Mouse (Mus musculus) limb, embryonic 13.5 days (tissue): ENCODE results near the gene Csmd2. TPM values are rescaled to one million over a fixed set of nuclear protein-coding genes. Genes with fewer than 3 reads are reported as not detected.
"Not testable (repeated sequence)": the region's sequence is repeated elsewhere in the genome, so short reads cannot be mapped to it uniquely, and the experiment has no call there.

Source experiments
- ATAC-seq: fragments of 200-750 bp; cut with Nextera tagmentation; 2 replicates; pipeline ENCODE4 v1.8.0; 2017; ENCODE audit warnings: low read depth, moderate number of reproducible peaks, moderate TSS enrichment; ENCODE audit not compliant: low FRiP score
- H3K27ac ChIP-seq: fragments of 300-500 bp; sonication (generic); 2 replicates; pipeline ENCODE4 v1.5.1; 2015; ENCODE audit warnings: inconsistent platforms, mild to moderate bottlenecking, moderate library complexity
- H3K27me3 ChIP-seq: fragments of 300-500 bp; sonication (generic); 2 replicates; pipeline ENCODE4 v1.6.1; 2015; ENCODE audit warnings: mild to moderate bottlenecking, inconsistent platforms
- H3K36me3 ChIP-seq: fragments of 300-500 bp; sonication (generic); 2 replicates; pipeline ENCODE4 v1.6.1; 2015; ENCODE audit warnings: inconsistent platforms, mild to moderate bottlenecking, moderate library complexity
- H3K4me1 ChIP-seq: fragments of 300-500 bp; sonication (generic); 2 replicates; pipeline ENCODE4 v1.6.1; 2015; ENCODE audit warnings: inconsistent platforms
- H3K4me2 ChIP-seq: fragments of 300-500 bp; sonication (generic); replicated peaks from 2 replicates; pipeline ENCODE4 v1.6.1; 2015; ENCODE audit warnings: inconsistent platforms, mild to moderate bottlenecking, moderate library complexity
- H3K4me3 ChIP-seq: fragments of 300-500 bp; sonication (generic); 2 replicates; pipeline ENCODE4 v1.5.1; 2015; ENCODE audit warnings: moderate library complexity, mild to moderate bottlenecking, inconsistent platforms
- H3K9ac ChIP-seq: fragments of 300-500 bp; sonication (generic); 2 replicates; pipeline ENCODE4 v1.6.1; 2015; ENCODE audit warnings: mild to moderate bottlenecking, inconsistent platforms
- H3K9me3 ChIP-seq: fragments of 300-500 bp; sonication (generic); 2 replicates; pipeline ENCODE4 v1.6.1; 2016; ENCODE audit warnings: inconsistent platforms
- WGBS: fragments of 180-500 bp; shearing (Covaris S2); methylation state at CpG from one replicate; pipeline ENCODE4 v1.1.7; 2015; 5-methylcytosine and 5-hydroxymethylcytosine counted together
- polyA plus RNA-seq: library from polyadenylated mRNA; unstranded; fragments of >200 nt; fragmentation: Nextera tagmentation; extraction: Ambion mirVana; gene quantifications from 2 replicates; pipeline ENCODE4 v1.2.1, GENCODE M21; 2015

Csmd2 gene
- polyA plus RNA-seq, 1 experiment from 2014 or later: 0.14 TPM

DNA sequence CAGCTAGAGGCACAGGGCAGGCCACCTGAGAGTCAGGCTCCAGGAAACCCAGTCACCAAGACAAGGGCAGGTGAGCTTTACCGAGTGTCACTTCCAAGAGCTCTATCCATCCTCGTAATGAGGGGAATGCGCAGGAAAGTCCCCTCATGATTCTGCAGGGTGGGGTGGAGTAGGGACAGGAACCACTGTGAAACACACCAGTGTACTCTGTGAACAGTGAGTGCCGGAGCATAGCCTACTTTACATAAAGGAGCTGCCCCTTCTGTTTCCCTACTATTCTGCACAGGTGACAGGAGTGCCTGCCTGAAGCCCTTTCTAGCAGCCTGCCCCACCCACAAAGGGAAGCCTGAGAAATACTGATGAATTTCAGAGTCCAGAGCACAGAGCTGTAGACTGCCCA is 605.6 kb downstream of the Csmd2 start:
- Histone ChIP-seq H3K9ac (no peak overlapping the region), H3K27me3 (no peaks in the 10 kb centered on the region), H3K9me3 (no peaks in the 10 kb centered on the region), H3K4me2 (no peak overlapping the region), H3K4me3 (no peak overlapping the region), H3K36me3 (peaks cover 44% of the 10 kb centered on the region), H3K27ac (no peak overlapping the region), H3K4me1 (no peaks in the 10 kb centered on the region)
- 88% methylated on average over 4 of the region's 4 CpGs for WGBS
- ATAC-seq: no peak

DNA sequence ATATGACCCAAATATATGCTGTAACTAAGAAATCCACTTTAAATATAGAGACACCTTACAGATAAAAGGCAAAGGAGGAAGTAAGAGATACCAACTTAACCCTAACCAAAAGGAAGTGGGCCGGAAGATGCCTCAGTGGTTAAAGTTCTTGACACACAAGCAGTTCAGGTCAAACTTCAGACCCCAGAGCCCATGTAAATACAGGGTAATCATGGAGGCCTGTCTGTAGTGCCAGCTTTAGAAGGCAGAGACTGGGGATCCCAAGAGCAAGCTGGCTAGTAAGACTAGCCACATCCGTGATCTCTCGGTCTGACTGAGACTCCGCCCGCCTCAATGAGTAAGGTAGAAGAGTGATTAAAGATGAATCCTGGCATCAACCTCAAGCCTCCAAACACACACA is 606.4 kb downstream of the Csmd2 start:
- no peak overlapping the region for H3K4me2 ChIP-seq
- ATAC-seq: no peak

DNA sequence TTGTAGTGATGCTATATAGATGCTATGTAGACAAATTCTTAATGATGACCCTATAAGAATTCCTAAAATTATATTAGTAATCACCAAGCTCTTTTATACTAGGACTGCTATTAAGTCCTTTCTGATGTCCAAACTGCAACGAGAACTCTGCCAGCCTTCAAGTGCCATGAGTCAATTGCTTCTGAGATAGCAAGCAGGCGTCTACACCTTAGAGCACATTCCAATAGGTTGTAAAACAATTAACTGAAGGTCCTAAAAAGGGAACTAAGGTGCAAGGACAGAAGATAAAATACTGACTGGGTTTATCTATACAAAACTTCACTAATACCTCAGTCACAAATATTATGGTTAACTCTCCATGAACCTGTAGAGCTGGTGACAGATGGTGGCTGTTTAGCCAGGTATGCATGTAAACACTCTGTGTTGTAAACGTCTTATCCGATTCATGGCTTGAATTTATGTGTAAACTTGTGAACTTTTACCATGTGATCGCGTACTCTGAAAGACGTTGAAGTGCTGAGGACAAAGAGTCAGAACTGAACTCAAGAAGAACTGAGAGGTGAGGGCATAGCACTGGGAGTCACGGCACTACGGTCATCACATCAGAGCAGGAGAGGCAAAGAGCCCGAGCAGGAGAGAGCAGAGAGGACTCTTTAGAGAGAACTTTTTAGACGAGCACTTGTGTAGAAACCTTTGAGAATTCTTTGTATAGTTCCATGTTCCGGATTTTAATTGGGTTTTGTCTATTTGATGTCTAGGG is 610.3 kb downstream of the Csmd2 start:
- no peak overlapping the region for H3K9ac ChIP-seq
- ATAC-seq: no peak
- WGBS: 43% methylated on average over 12 of the region's 12 CpGs
- no peaks in the 10 kb centered on the region for H3K9me3 ChIP-seq
- H3K4me1 ChIP-seq: no peaks in the 10 kb centered on the region
- no peak overlapping the region for H3K4me2 ChIP-seq
- H3K27ac ChIP-seq: no peak overlapping the region
- peaks cover 32% of the 10 kb centered on the region for H3K36me3 ChIP-seq
- H3K27me3 ChIP-seq: no peaks in the 10 kb centered on the region
- no peak overlapping the region for H3K4me3 ChIP-seq

More for the DNA sequence above, 606.4 kb downstream of the Csmd2 start:
- H3K9ac ChIP-seq: no peak overlapping the region
- no peaks in the 10 kb centered on the region for H3K4me1 ChIP-seq
- H3K36me3 ChIP-seq: peaks cover 37% of the 10 kb centered on the region
- 90% methylated on average over 5 of the region's 5 CpGs for WGBS
- H3K27ac ChIP-seq: no peak overlapping the region
- H3K9me3 ChIP-seq: no peaks in the 10 kb centered on the region
- H3K4me3 ChIP-seq: no peak overlapping the region
- no peaks in the 10 kb centered on the region for H3K27me3 ChIP-seq

DNA sequence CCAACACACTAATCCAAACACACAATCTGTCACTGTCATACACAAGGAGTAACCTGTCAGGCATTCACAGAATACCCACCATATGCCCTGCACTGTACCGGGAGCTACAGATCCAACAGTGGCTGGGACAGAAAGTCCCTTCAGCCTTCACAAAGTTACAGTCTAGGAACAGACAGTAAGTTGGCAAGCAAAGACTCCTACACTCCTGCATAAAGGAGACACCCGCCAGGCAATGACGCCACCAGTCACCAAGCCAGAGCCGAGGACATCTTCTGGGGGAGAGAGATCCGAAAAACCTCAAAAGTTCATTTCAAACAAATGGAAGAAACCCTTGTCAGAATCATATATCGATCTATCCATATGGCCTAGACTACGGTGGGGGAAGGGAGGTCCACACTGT is 618.9 kb downstream of the Csmd2 start:
- H3K27me3 ChIP-seq: no peaks in the 10 kb centered on the region
- H3K9me3 ChIP-seq: no peaks in the 10 kb centered on the region
- no peak overlapping the region for H3K9ac ChIP-seq
- H3K4me3 ChIP-seq: no peak overlapping the region
- no peak overlapping the region for H3K4me2 ChIP-seq
- H3K27ac ChIP-seq: no peak overlapping the region
- H3K4me1 ChIP-seq: peaks cover 9% of the 10 kb centered on the region
- no peak for ATAC-seq
- peaks cover 31% of the 10 kb centered on the region for H3K36me3 ChIP-seq
- 95% methylated on average over 7 of the region's 7 CpGs for WGBS

DNA sequence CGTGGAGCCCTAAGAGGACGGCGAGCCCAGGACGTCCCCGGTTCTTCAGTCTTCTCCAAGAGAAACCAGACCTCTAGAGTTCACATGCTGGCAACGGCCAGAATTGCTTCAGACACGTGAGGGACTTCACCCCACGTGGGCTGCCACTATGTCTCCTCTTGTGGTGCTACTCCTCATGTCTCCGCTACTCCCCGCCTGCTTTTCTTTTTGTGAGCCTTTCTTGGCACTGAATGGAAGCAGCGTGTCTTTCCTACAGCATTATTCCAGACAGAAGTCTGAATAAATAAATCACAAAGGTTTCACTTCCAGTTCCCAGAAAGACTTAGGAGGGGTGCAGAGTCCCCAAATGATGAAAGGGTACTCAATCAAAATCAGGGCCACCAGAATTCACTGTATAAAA is 620.0 kb downstream of the Csmd2 start:
- WGBS: 89% methylated on average over 11 of the region's 11 CpGs
- H3K9ac ChIP-seq: no peak overlapping the region
- H3K27ac ChIP-seq: no peak overlapping the region
- H3K36me3 ChIP-seq: peaks cover 21% of the 10 kb centered on the region
- H3K4me3 ChIP-seq: no peak overlapping the region
- no peaks in the 10 kb centered on the region for H3K9me3 ChIP-seq
- H3K27me3 ChIP-seq: no peaks in the 10 kb centered on the region
- H3K4me2 ChIP-seq: no peak overlapping the region
- ATAC-seq: no peak
- peaks cover 9% of the 10 kb centered on the region for H3K4me1 ChIP-seq

- H3K36me3 ChIP-seq: peaks cover 4% of the 10 kb centered on the region
- peak overlapping the region; percentile 73 for H3K4me2 ChIP-seq
- H3K4me1 ChIP-seq: peaks cover 11% of the 10 kb centered on the region
- 12% methylated on average over 27 of the region's 27 CpGs for WGBS
- H3K27ac ChIP-seq: no peak overlapping the region
- no peak for ATAC-seq
- no peaks in the 10 kb centered on the region for H3K9me3 ChIP-seq
- no peaks in the 10 kb centered on the region for H3K27me3 ChIP-seq
- H3K4me3 ChIP-seq: peak overlapping the region; percentile 61
- peak overlapping the region; percentile 71 for H3K9ac ChIP-seq
Observed at GRCm38 (mm10) chr4:128609276-128609924, 621.7 kb downstream of the Csmd2 start.

GRCm38 (mm10) chr4:128609925-128610402 is 622.3 kb downstream of the Csmd2 start, which contains the start of gene Zscan20:
Zscan20 (minus strand) TSS chr4:128610098.
- Histone ChIP-seq H3K4me2 (peak within 1 kb of the TSS; percentile 73), H3K4me1 (peaks cover 11% of the 10 kb centered on the region), H3K27ac (no peak within 1 kb of the TSS), H3K9me3 (no peaks in the 10 kb centered on the region), H3K9ac (peak within 1 kb of the TSS; percentile 71), H3K4me3 (peak within 1 kb of the TSS; percentile 61), H3K27me3 (no peaks in the 10 kb centered on the region), H3K36me3 (no peaks in the 10 kb centered on the region)
- WGBS: 0% methylated on average over 24 of the region's 24 CpGs
- peak; percentile 96 for ATAC-seq

DNA sequence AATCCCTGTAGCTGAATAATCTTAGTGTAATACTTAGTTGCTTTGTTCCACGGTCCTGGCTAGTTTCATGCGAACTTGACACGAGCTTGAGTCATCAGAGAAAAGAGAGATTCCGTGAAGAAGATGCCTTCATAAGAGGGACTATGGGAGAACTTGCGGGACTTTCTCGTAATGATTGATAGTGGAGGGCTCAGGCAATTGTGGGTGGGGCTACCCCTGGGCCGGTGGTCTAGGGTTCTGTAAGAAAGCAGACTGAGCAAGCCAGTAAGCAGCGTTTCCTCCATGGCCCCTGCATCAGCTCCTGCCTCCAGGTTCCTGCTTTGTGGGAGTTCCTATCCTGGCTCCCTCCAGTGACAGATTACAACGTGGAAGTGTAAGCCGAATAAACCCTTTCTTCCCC is 623.0 kb downstream of the Csmd2 start:
- Histone ChIP-seq H3K9me3 (no peaks in the 10 kb centered on the region), H3K27ac (no peak overlapping the region), H3K4me1 (peaks cover 11% of the 10 kb centered on the region), H3K9ac (no peak overlapping the region), H3K36me3 (no peaks in the 10 kb centered on the region), H3K4me3 (peak overlapping the region; percentile 61; the same call in 1 of the 2 replicates), H3K4me2 (peak overlapping the region; percentile 73), H3K27me3 (no peaks in the 10 kb centered on the region)
- 27% methylated on average over 10 of the region's 10 CpGs for WGBS
- ATAC-seq: no peak

- not testable (repeated sequence) for H3K4me2 ChIP-seq, H3K4me3 ChIP-seq, H3K9me3 ChIP-seq, H3K36me3 ChIP-seq, H3K9ac ChIP-seq, ATAC-seq, H3K27ac ChIP-seq, H3K27me3 ChIP-seq
- H3K4me1 ChIP-seq: peaks cover 11% of the 10 kb centered on the region
- 80% methylated on average over 3 of the region's 3 CpGs for WGBS
Observed at GRCm38 (mm10) chr4:128611726-128612125, 624.1 kb downstream of the Csmd2 start.

DNA sequence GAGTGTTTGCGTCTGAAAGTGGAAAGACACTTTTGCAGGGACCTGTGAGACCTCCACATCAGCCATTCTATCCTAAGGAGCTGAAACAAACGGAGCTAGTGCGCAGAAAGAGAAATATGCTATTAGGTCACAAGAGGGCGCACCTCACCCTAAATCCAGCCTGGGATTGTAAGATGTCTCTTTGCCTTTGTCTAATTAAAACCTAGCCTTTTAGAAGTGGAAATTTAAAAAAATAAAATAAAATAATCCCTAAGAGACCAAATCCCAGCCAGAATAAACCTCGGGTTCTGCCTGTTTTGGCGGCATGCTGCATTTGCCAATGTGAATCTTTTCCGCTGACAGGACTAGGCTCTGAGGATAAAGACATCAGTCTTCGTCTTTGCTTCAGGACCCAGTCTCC is 625.7 kb downstream of the Csmd2 start:
- Histone ChIP-seq H3K9ac (no peak overlapping the region), H3K27ac (no peak overlapping the region), H3K9me3 (no peaks in the 10 kb centered on the region), H3K4me2 (no peak overlapping the region), H3K4me3 (no peak overlapping the region), H3K36me3 (no peaks in the 10 kb centered on the region), H3K27me3 (peaks cover 17% of the 10 kb centered on the region; the same call in 1 of the 2 replicates), H3K4me1 (peaks cover 23% of the 10 kb centered on the region)
- 15% methylated on average over 8 of the region's 8 CpGs for WGBS
- ATAC-seq: no peak

GRCm38 (mm10) chr4:128615761-128616160 is 628.1 kb downstream of the Csmd2 start:
- no peaks in the 10 kb centered on the region for H3K9me3 ChIP-seq
- no peak overlapping the region for H3K27ac ChIP-seq
- H3K4me1 ChIP-seq: peaks cover 32% of the 10 kb centered on the region
- peaks cover 17% of the 10 kb centered on the region; the same call in 1 of the 2 replicates for H3K27me3 ChIP-seq
- ATAC-seq: no peak
- H3K9ac ChIP-seq: no peak overlapping the region
- H3K4me2 ChIP-seq: no peak overlapping the region
- H3K4me3 ChIP-seq: no peak overlapping the region
- WGBS: 89% methylated on average over 14 of the region's 14 CpGs
- H3K36me3 ChIP-seq: no peaks in the 10 kb centered on the region
